17 mouse cellular contexts compared by ENCODE assay signal in genomic region chr9:71874035-71874572, GRCm38 (mm10).
DNase-seq lines count a peak whose midpoint lies in the region; ATAC-seq and TF ChIP-seq lines count a peak whose summit lies in the region.
"Had no signal": no experiment of that assay in that cellular context is flagged by ENCODE, and none has a peak within 500 bp of the region (broad histone marks: within the 10 kb centered on the region; RNA-seq: fewer than 3 reads in every experiment).

No protein-coding gene starts in this region.

- TF ChIP-seq CTCF in hindbrain, postnatal 0 days (IDR thresholded peaks at IDR 0.05; ENCODE audit: low read depth) = no peak

- H3K4me1 ChIP-seq in hindbrain, postnatal 0 days (ENCODE audit: insufficient read depth, low read length) = no peaks in the 10 kb centered on the region; the same call in 1 of the 2 replicates
- H3K4me1 ChIP-seq in hindbrain, embryonic 12.5 days = peaks cover 11% of the 10 kb centered on the region
- H3K4me1 ChIP-seq in neural tube, embryonic 13.5 days (replicated peaks) = peaks cover 12% of the 10 kb centered on the region
- H3K4me1 ChIP-seq: liver, embryonic 15.5 days had no signal

- H3K36me3 ChIP-seq in hindbrain, postnatal 0 days (ENCODE audit: insufficient read depth, low read length) = no peaks in the 10 kb centered on the region; the same call in 1 of the 2 replicates
- peaks cover 53% of the 10 kb centered on the region for H3K36me3 ChIP-seq in hindbrain, embryonic 12.5 days
- H3K36me3 ChIP-seq in neural tube, embryonic 13.5 days = peaks cover 75% of the 10 kb centered on the region

- no peak overlapping the region for H3K4me3 ChIP-seq in hindbrain, postnatal 0 days (ENCODE audit: low read length)
- H3K4me3 ChIP-seq in hindbrain, embryonic 12.5 days = no peak overlapping the region
- no peak overlapping the region for H3K4me3 ChIP-seq in neural tube, embryonic 13.5 days
- H3K4me3 ChIP-seq: liver, embryonic 15.5 days had no signal

- H3K9ac ChIP-seq in hindbrain, postnatal 0 days (replicated peaks; ENCODE audit: low read length) = no peak overlapping the region
- no peak overlapping the region for H3K9ac ChIP-seq in hindbrain, embryonic 12.5 days
- H3K9ac ChIP-seq in neural tube, embryonic 13.5 days = no peak overlapping the region
- H3K9ac ChIP-seq: liver, embryonic 15.5 days had no signal

- H3K9me3 ChIP-seq in hindbrain, postnatal 0 days (ENCODE audit: low read length) = no peaks in the 10 kb centered on the region
- no peaks in the 10 kb centered on the region for H3K9me3 ChIP-seq in hindbrain, embryonic 12.5 days (replicated peaks)
- H3K9me3 ChIP-seq in neural tube, embryonic 13.5 days = 0 out of 2 replicates have a peak, but pooled peaks cover 2% of the 10 kb centered on the region
- H3K9me3 ChIP-seq: liver, embryonic 15.5 days had no signal

- WGBS in hindbrain, postnatal 0 days = 79% methylated on average over 3 of the region's 3 CpGs
- WGBS in hindbrain, embryonic 12.5 days = 90% methylated on average over 3 of the region's 3 CpGs
- WGBS in neural tube, embryonic 13.5 days = 73% methylated on average over 3 of the region's 3 CpGs

- DNase-seq in hindbrain, postnatal 0 days (ENCODE audit: low spot score) = no peak
- no peak for DNase-seq in neural tube, embryonic 10.5 days (ENCODE audit: extremely low spot score, low spot score)
- DNase-seq in kidney, postnatal 25 days = no peak
- no peak for DNase-seq in cerebellum, postnatal 4 days (ENCODE audit: low spot score in 2 of 2)
- DNase-seq: adrenal gland, postnatal 10 days; cerebellum, adult 9-11 months; kidney, postnatal 10 days; layer of hippocampus, postnatal 36 days; left cerebral cortex, postnatal 4 days; right cerebral cortex, adult 18-20 months had no signal

- ATAC-seq in hindbrain, postnatal 0 days = no peak
- no peak for ATAC-seq in hindbrain, embryonic 12.5 days (ENCODE audit: low FRiP score)
- ATAC-seq in neural tube, embryonic 13.5 days (ENCODE audit: low read depth) = no peak
- ATAC-seq in activated CD4-positive, CD25-positive, alpha-beta regulatory T cell, adult 4 months = peak; percentile 54
- ATAC-seq: intestine, embryonic 16.5 days; midbrain, embryonic 16.5 days had no signal

- H3K27me3 ChIP-seq in hindbrain, postnatal 0 days (ENCODE audit: insufficient read depth, low read length) = no peaks in the 10 kb centered on the region
- H3K27me3 ChIP-seq in hindbrain, embryonic 12.5 days = no peaks in the 10 kb centered on the region
- H3K27me3 ChIP-seq in neural tube, embryonic 13.5 days = no peaks in the 10 kb centered on the region
- H3K27me3 ChIP-seq: CH12.LX; liver, embryonic 15.5 days had no signal

- H3K4me2 ChIP-seq in hindbrain, postnatal 0 days (ENCODE audit: low read depth, low read length) = no peak overlapping the region
- H3K4me2 ChIP-seq in hindbrain, embryonic 12.5 days (replicated peaks) = no peak overlapping the region
- H3K4me2 ChIP-seq in neural tube, embryonic 13.5 days = no peak overlapping the region
- H3K4me2 ChIP-seq: liver, embryonic 15.5 days had no signal

- H3K27ac ChIP-seq in hindbrain, postnatal 0 days = peak overlapping the region; percentile 32; the same call in 1 of the 2 replicates
- H3K27ac ChIP-seq in hindbrain, embryonic 12.5 days = no peak overlapping the region
- H3K27ac ChIP-seq in neural tube, embryonic 13.5 days (replicated peaks) = 0 out of 2 replicates have a peak overlapping the region, but pooled peaks have one; percentile 49
- H3K27ac ChIP-seq: liver, embryonic 15.5 days had no signal
